Mouse (Mus musculus) embryonic facial prominence, embryonic 12.5 days (tissue): ENCODE data around the gene Ripply3. TPM values are rescaled to one million over a fixed set of nuclear protein-coding genes. Genes with fewer than 3 reads are reported as not detected.
"Not testable (repeated sequence)": the region's sequence is repeated elsewhere in the genome, so short reads cannot be mapped to it uniquely, and the experiment has no call there.

ENCODE experiments used
- ATAC-seq: fragments of 200-750 bp; cut with Nextera tagmentation; 2 replicates; pipeline ENCODE4 v1.8.0; 2017; ENCODE audit not compliant: insufficient number of reproducible peaks, insufficient read depth, low FRiP score, low TSS enrichment
- H3K27ac ChIP-seq: fragments of 300-500 bp; sonication (generic); 2 replicates; pipeline ENCODE4 v1.5.1; 2016; ENCODE audit warnings: mild to moderate bottlenecking
- H3K27me3 ChIP-seq: fragments of 300-500 bp; sonication (generic); 2 replicates; pipeline ENCODE4 v1.6.1; 2016; ENCODE audit warnings: mild to moderate bottlenecking, moderate library complexity
- H3K36me3 ChIP-seq: fragments of 300-500 bp; sonication (generic); 2 replicates; pipeline ENCODE4 v1.6.1; 2016; ENCODE audit warnings: mild to moderate bottlenecking
- H3K4me1 ChIP-seq: fragments of 300-500 bp; sonication (generic); 2 replicates; pipeline ENCODE4 v1.6.1; 2016
- H3K4me2 ChIP-seq: fragments of 300-500 bp; sonication (generic); replicated peaks from 2 replicates; pipeline ENCODE4 v1.6.1; 2016; ENCODE audit warnings: mild to moderate bottlenecking, moderate library complexity
- H3K4me3 ChIP-seq: fragments of 300-500 bp; sonication (generic); 2 replicates; pipeline ENCODE4 v1.5.1; 2016; ENCODE audit warnings: mild to moderate bottlenecking
- H3K9ac ChIP-seq: fragments of 300-500 bp; sonication (generic); 2 replicates; pipeline ENCODE4 v1.6.1; 2016; ENCODE audit warnings: mild to moderate bottlenecking, moderate library complexity
- H3K9me3 ChIP-seq: fragments of 300-500 bp; sonication (generic); 2 replicates; pipeline ENCODE4 v1.6.1; 2016; ENCODE audit warnings: mild to moderate bottlenecking, moderate library complexity
- WGBS: fragments of 180-500 bp; shearing (Covaris S2); methylation state at CpG from one replicate; pipeline ENCODE4 v1.1.7; 2016; 5-methylcytosine and 5-hydroxymethylcytosine counted together
- polyA plus RNA-seq: library from polyadenylated mRNA; unstranded; fragments of >200 nt; fragmentation: Nextera tagmentation; extraction: Ambion mirVana; gene quantifications from 2 replicates; pipeline ENCODE4 v1.2.1, GENCODE M21; 2016

Gene Ripply3
- polyA plus RNA-seq, 1 experiment from 2014 or later: 3.8 TPM

GRCm38 (mm10) chr16:94317752-94318151 is 10.5 kb upstream of the Ripply3 start:
- H3K9ac ChIP-seq: no peak overlapping the region
- H3K4me3 ChIP-seq: no peak overlapping the region
- H3K27ac ChIP-seq: no peak overlapping the region

GRCm38 (mm10) chr16:94320223-94320622 is 8.0 kb upstream of the Ripply3 start:
- Histone ChIP-seq H3K27me3 (0 out of 2 replicates have a peak, but pooled peaks cover 3% of the 10 kb centered on the region), H3K36me3 (no peaks in the 10 kb centered on the region), H3K27ac (no peak overlapping the region), H3K4me3 (no peak overlapping the region), H3K4me1 (no peaks in the 10 kb centered on the region), H3K9me3 (no peaks in the 10 kb centered on the region), H3K9ac (no peak overlapping the region), H3K4me2 (no peak overlapping the region)
- no peak for ATAC-seq
- WGBS: 82% methylated on average over 5 of the region's 5 CpGs

More at GRCm38 (mm10) chr16:94317752-94318151, 10.5 kb upstream of the Ripply3 start:
- Histone ChIP-seq H3K4me1 (peaks cover 8% of the 10 kb centered on the region), H3K9me3 (no peaks in the 10 kb centered on the region), H3K27me3 (no peaks in the 10 kb centered on the region), H3K36me3 (no peaks in the 10 kb centered on the region), H3K4me2 (no peak overlapping the region)
- 78% methylated on average over 5 of the region's 5 CpGs for WGBS
- ATAC-seq: no peak

- WGBS: 63% methylated on average over 5 of the region's 5 CpGs
- Histone ChIP-seq H3K36me3 (no peaks in the 10 kb centered on the region), H3K4me2 (no peak overlapping the region), H3K27me3 (peaks cover 23% of the 10 kb centered on the region), H3K4me3 (no peak overlapping the region), H3K9ac (no peak overlapping the region), H3K4me1 (0 out of 2 replicates have a peak, but pooled peaks cover 9% of the 10 kb centered on the region), H3K27ac (no peak overlapping the region), H3K9me3 (no peaks in the 10 kb centered on the region)
- ATAC-seq: no peak
These were observed 4.5 kb upstream of the Ripply3 start for GRCm38 (mm10) chr16:94323681-94324080.

- H3K9me3 ChIP-seq: no peaks in the 10 kb centered on the region
- H3K4me1 ChIP-seq: peaks cover 20% of the 10 kb centered on the region; the same call in 1 of the 2 replicates
- peaks cover 41% of the 10 kb centered on the region for H3K27me3 ChIP-seq
- H3K27ac ChIP-seq: no peak overlapping the region
- no peak overlapping the region for H3K9ac ChIP-seq
- WGBS: 81% methylated on average over 3 of the region's 3 CpGs
- H3K4me2 ChIP-seq: no peak overlapping the region
- ATAC-seq: no peak
- H3K4me3 ChIP-seq: no peak overlapping the region
- H3K36me3 ChIP-seq: no peaks in the 10 kb centered on the region
These were observed 2.2 kb upstream of the Ripply3 start for GRCm38 (mm10) chr16:94326008-94326407.

GRCm38 (mm10) chr16:94328881-94329867 is 954 bp downstream of the Ripply3 start:
- Histone ChIP-seq H3K4me1 (peaks cover 20% of the 10 kb centered on the region; the same call in 1 of the 2 replicates), H3K27ac (no peak overlapping the region), H3K4me3 (peak overlapping the region; percentile 44), H3K36me3 (no peaks in the 10 kb centered on the region), H3K9me3 (no peaks in the 10 kb centered on the region; the same call in 1 of the 2 replicates), H3K4me2 (peak overlapping the region; percentile 78), H3K27me3 (peaks cover 42% of the 10 kb centered on the region), H3K9ac (no peak overlapping the region)
- ATAC-seq: no peak
- 9% methylated on average over 25 of the region's 25 CpGs for WGBS

GRCm38 (mm10) chr16:94330429-94330828 is 2.2 kb downstream of the Ripply3 start:
- Histone ChIP-seq H3K27me3 (peaks cover 41% of the 10 kb centered on the region), H3K4me3 (no peak overlapping the region), H3K27ac (no peak overlapping the region)

DNA sequence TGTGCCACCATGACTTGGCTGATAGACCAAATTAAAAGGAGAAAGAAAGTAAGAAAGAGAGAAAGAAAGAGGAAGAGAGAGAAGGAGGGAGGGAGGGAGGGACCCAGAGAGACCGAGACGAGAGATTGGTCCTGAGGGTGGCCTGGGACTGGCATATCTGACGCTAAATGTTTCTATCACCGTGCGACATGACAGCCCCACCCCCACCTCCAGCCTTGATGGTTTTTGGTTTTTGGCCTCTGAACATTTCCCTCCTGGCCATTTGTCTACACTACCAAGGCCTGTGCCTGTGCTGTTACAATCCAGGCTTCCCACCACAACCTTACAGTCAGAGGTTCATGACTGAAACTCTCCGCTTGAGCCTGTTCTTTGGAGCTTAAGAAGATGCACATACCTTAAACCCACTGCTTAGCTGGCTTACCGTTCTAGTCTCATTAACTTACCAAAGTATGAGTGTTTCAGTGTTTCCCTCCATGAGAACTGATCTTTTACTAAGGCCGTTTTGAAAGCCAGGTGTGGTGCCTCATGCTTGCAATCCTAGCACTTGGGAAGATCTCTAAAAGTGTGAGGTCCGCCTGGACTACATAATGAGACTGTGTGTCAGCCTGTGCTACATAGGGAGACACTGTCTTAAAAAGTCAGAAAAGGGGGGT is 3.1 kb downstream of the Ripply3 start:
- Histone ChIP-seq H3K4me3 (no peak overlapping the region), H3K36me3 (no peaks in the 10 kb centered on the region), H3K9me3 (no peaks in the 10 kb centered on the region; the same call in 1 of the 2 replicates), H3K4me1 (peaks cover 20% of the 10 kb centered on the region; the same call in 1 of the 2 replicates), H3K4me2 (no peak overlapping the region), H3K9ac (no peak overlapping the region), H3K27me3 (peaks cover 41% of the 10 kb centered on the region), H3K27ac (no peak overlapping the region)
- no peak for ATAC-seq
- 83% methylated on average over 9 of the region's 9 CpGs for WGBS

More at GRCm38 (mm10) chr16:94330429-94330828, 2.2 kb downstream of the Ripply3 start:
- 56% methylated on average over 5 of the region's 5 CpGs for WGBS
- Histone ChIP-seq H3K4me2 (no peak overlapping the region), H3K36me3 (no peaks in the 10 kb centered on the region), H3K9me3 (no peaks in the 10 kb centered on the region; the same call in 1 of the 2 replicates), H3K4me1 (peaks cover 20% of the 10 kb centered on the region; the same call in 1 of the 2 replicates), H3K9ac (no peak overlapping the region)
- 0 out of 2 replicates have a peak, but pooled peaks have one; percentile 31 for ATAC-seq

- ATAC-seq: no peak
- H3K9ac ChIP-seq: no peak overlapping the region
- no peak overlapping the region for H3K4me3 ChIP-seq
- peaks cover 20% of the 10 kb centered on the region; the same call in 1 of the 2 replicates for H3K4me1 ChIP-seq
- no peaks in the 10 kb centered on the region; the same call in 1 of the 2 replicates for H3K9me3 ChIP-seq
- no peaks in the 10 kb centered on the region for H3K36me3 ChIP-seq
- H3K27ac ChIP-seq: no peak overlapping the region
- WGBS: 63% methylated on average over 5 of the region's 5 CpGs
- peaks cover 37% of the 10 kb centered on the region for H3K27me3 ChIP-seq
- no peak overlapping the region for H3K4me2 ChIP-seq
These were observed 3.6 kb downstream of the Ripply3 start for GRCm38 (mm10) chr16:94331886-94332252.

DNA sequence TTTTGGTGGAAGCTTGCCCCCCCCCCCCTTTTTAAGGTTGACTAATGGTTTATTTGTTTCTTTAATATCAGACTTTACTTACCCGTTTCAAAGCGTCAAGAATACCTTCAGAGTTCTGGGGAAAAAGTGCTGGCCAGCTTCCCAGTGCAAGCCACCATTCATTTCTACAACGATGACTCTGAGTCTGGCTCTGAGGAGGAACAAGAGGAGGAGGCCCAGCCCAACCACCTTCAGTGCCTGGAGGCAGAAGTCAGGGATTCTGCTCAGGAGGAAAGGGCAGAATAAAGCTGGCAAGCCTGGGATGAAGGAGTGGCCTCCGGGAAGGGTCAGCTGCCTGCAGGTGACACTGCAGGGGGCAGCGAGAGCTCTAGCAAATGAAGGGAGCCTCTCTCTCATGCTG is 7.4 kb downstream of the Ripply3 start:
- WGBS: 24% methylated on average over 5 of the region's 5 CpGs
- no peak for ATAC-seq
- Histone ChIP-seq H3K4me3 (no peak overlapping the region), H3K4me2 (no peak overlapping the region), H3K27me3 (peaks cover 5% of the 10 kb centered on the region; the same call in 1 of the 2 replicates), H3K36me3 (no peaks in the 10 kb centered on the region), H3K4me1 (no peaks in the 10 kb centered on the region), H3K9ac (no peak overlapping the region), H3K9me3 (no peaks in the 10 kb centered on the region; the same call in 1 of the 2 replicates), H3K27ac (no peak overlapping the region)

DNA sequence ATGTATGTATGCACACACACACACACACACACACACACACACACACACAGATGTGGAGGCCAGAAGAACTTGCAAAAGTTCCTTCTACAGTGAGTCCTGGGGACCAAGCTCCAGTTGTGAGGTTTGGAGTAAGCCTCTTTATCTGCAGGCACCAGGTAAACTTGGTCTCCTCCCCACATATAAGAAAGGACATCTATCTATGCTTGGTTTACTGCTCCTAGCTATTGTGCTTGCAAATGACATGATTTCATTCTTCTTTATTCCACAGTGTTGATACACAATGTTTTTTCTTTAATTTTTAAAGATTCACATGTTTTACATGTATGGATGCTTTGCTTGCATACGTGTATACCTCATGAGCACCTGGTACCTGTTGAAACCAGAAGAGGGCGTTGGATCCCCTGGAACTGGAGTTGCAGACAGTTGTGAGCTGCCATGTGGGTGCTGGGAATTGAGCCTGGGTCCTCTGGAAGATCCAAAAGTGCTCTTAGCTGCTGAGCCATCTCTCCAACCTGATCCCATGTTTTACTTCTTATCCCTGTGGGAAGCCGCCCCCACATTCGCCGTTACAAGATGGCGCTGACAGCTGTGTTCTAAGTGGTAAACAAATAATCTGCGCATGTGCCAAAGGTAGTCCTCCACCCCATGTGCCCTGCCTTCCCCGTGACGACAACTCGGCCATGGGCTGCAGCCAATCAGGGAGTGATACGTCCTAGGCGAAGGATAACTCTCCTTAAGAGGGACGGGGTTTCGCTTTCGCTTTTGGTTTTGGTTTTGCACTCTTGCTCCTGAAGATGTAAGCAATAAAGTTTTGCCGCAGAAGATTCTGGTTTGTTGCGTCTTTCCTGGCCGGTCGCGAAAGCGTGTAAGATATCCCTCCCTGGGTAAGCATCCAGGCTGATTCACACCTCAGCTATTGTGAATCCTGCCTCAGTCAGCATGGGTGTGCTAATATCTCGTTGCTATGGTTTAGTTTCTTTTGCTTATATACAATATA is 11.2 kb downstream of the Ripply3 start:
- not testable (repeated sequence) for H3K36me3 ChIP-seq, H3K9me3 ChIP-seq
- WGBS: 89% methylated on average over 22 of the region's 22 CpGs

GRCm38 (mm10) chr16:94345733-94346132 is 17.5 kb downstream of the Ripply3 start:
- no peak for ATAC-seq
- Histone ChIP-seq H3K27me3 (no peaks in the 10 kb centered on the region), H3K4me2 (no peak overlapping the region), H3K4me1 (0 out of 2 replicates have a peak, but pooled peaks cover 3% of the 10 kb centered on the region), H3K9me3 (no peaks in the 10 kb centered on the region), H3K4me3 (no peak overlapping the region), H3K27ac (no peak overlapping the region), H3K36me3 (no peaks in the 10 kb centered on the region), H3K9ac (no peak overlapping the region)
- 98% methylated on average over 1 of the region's 1 CpGs for WGBS

More for the DNA sequence above, 11.2 kb downstream of the Ripply3 start:
- not testable (repeated sequence) for H3K4me1 ChIP-seq, ATAC-seq, H3K27me3 ChIP-seq, H3K4me2 ChIP-seq, H3K9ac ChIP-seq, H3K4me3 ChIP-seq, H3K27ac ChIP-seq
